Mouse (Mus musculus) embryonic fibroblast, embryonic 13.5 days (primary cell): ENCODE measurements around the gene C2cd4c. TPM values are rescaled to one million over a fixed set of nuclear protein-coding genes. Genes with fewer than 3 reads are reported as not detected.

Experiments used
- H3K27ac ChIP-seq: 2 replicates; pipeline ENCODE4 v1.5.1; 2012; ENCODE audit warnings: low read length, control low read depth, inconsistent platforms; ENCODE audit not compliant: insufficient read depth
- H3K4me1 ChIP-seq: 2 replicates; pipeline ENCODE4 v1.6.1; 2011; ENCODE audit warnings: low read length; ENCODE audit not compliant: control insufficient read depth, insufficient read depth
- H3K4me3 ChIP-seq: 2 replicates; pipeline ENCODE4 v1.5.1; 2011; ENCODE audit warnings: mild to moderate bottlenecking, control low read depth, low read length; ENCODE audit not compliant: insufficient read depth
- CTCF ChIP-seq: IDR thresholded peaks from 2 replicates; pipeline ENCODE4 v1.5.1; 2011; ENCODE audit warnings: mild to moderate bottlenecking, control low read depth, low read length, moderate library complexity, borderline replicate concordance; ENCODE audit not compliant: insufficient read depth
- POLR2A ChIP-seq: IDR thresholded peaks from 2 replicates; pipeline ENCODE4 v1.6.1; 2011; ENCODE audit warnings: low read depth, mild to moderate bottlenecking, control low read depth, low read length, moderate library complexity
- polyA plus RNA-seq: library from polyadenylated mRNA; stranded (reverse); fragments of >200 nt; gene quantifications from 2 replicates; pipeline ENCODE4 v1.2.4, GENCODE M21; 2011; ENCODE audit warnings: low read depth; ENCODE audit not compliant: missing spikeins, insufficient read length

C2cd4c gene
- polyA plus RNA-seq, 1 experiment: 0.19 TPM

- peak; percentile 51; the same call in 1 of the 2 replicates for TF ChIP-seq CTCF
- TF ChIP-seq POLR2A: no peak
- Histone ChIP-seq H3K27ac (no peak overlapping the region), H3K4me3 (no peak overlapping the region), H3K4me1 (no peaks in the 10 kb centered on the region)
Observed at GRCm38 (mm10) chr10:79580811-79581210, 33.0 kb downstream of the C2cd4c start.

- no peaks in the 10 kb centered on the region for H3K4me1 ChIP-seq
- TF ChIP-seq CTCF (no peak), POLR2A (no peak)
- no peak overlapping the region for H3K4me3 ChIP-seq
- H3K27ac ChIP-seq: no peak overlapping the region
Observed at GRCm38 (mm10) chr10:79580356-79580755, 33.5 kb downstream of the C2cd4c start.

GRCm38 (mm10) chr10:79579781-79580180, 34.0 kb downstream of the C2cd4c start:
- Histone ChIP-seq H3K4me1 (no peaks in the 10 kb centered on the region), H3K27ac (no peak overlapping the region), H3K4me3 (no peak overlapping the region)
- no peak for TF ChIP-seq CTCF
- TF ChIP-seq POLR2A: no peak

DNA sequence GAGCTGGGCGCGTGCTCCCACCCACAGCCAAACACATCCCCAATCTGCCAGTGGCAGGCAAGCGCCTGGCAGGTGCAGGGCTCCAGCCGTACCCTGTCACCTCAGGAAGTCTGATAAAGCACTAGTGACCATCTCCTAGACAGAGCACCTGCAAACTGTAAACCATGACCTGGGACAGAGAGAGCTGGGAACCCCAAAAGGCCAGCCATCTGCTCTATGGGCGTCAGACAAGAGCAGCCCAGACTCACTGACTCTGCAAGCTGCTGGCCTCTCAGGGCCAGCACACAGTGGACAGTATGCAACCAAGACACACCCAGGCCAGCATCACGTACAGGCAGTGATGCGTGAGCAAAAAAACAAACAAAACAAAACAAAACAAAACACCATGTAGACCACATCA, 34.9 kb downstream of the C2cd4c start:
- Histone ChIP-seq H3K4me1 (no peaks in the 10 kb centered on the region), H3K4me3 (no peak overlapping the region), H3K27ac (no peak overlapping the region)
- no peak for TF ChIP-seq CTCF
- TF ChIP-seq POLR2A: no peak

DNA sequence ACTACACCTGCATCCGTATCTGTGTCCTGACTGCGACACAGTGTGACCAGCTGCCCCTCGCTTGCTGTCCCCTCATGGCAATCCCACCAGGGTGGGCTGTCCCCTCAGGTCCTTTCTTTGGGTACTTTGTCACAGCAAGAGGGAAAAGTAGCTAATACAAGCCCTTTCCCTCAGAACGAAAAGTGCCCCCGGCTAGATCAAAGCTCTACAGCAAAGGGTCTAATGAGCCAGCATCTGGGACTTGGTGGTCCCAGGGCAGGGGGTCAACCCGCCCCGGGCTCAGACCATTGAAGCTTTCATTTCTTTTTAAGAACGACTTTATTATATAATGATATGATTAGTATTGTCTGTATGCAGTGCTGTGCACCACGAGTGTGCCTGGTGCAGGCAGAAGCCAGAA, 35.5 kb downstream of the C2cd4c start:
- TF ChIP-seq POLR2A (no peak), CTCF (no peak)
- no peak overlapping the region for H3K4me3 ChIP-seq
- no peak overlapping the region for H3K27ac ChIP-seq
- H3K4me1 ChIP-seq: no peaks in the 10 kb centered on the region

- no peak overlapping the region for H3K4me3 ChIP-seq
- TF ChIP-seq POLR2A (no peak), CTCF (no peak)
- no peak overlapping the region for H3K27ac ChIP-seq
- no peaks in the 10 kb centered on the region for H3K4me1 ChIP-seq
Observed at GRCm38 (mm10) chr10:79577376-79577775, 36.4 kb downstream of the C2cd4c start.

DNA sequence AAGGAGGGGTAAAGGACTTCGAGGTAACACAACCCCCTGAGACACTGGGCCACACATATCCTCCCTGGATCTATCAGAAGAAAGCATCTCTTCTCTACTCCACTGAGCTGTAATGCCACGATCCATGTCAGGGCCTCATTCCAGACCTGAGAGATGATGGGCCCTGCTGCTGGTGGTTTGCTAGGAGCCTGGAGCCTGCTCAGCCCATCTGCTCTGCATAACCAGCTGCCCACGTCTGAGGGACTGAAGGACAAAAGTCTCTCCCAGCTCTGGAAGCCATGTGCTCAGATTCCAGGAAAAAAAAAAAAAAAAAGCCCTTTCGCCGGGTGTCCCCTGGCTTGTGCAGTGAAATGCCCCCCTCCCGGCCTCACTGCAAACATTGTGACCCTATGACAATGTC, 38.1 kb downstream of the C2cd4c start:
- no peak overlapping the region for H3K4me3 ChIP-seq
- TF ChIP-seq CTCF: no peak
- TF ChIP-seq POLR2A: no peak
- H3K27ac ChIP-seq: no peak overlapping the region
- H3K4me1 ChIP-seq: no peaks in the 10 kb centered on the region

DNA sequence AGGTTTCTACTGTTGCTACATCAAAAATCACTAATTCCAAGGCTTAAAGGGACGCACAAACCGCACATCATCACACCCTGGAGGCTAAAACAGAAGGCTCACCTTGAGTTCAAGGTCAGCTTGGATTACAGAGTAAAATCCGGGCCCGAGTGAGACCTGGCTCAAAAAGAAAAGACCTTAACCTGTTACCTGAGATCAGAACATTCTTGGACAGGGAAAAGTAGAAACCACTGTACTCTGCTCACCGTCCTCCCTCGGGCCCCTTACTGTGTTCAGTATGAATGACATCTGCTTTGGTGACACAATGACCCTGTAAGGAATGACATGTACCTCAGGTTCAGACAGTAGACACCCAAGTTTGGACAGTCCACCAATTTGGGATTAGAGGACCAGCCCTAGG, 39.0 kb downstream of the C2cd4c start:
- TF ChIP-seq POLR2A (no peak), CTCF (no peak)
- H3K4me3 ChIP-seq: no peak overlapping the region
- no peaks in the 10 kb centered on the region for H3K4me1 ChIP-seq
- no peak overlapping the region for H3K27ac ChIP-seq

- no peak overlapping the region for H3K4me3 ChIP-seq
- no peak overlapping the region for H3K27ac ChIP-seq
- TF ChIP-seq CTCF (no peak), POLR2A (no peak)
- no peaks in the 10 kb centered on the region for H3K4me1 ChIP-seq
Observed at GRCm38 (mm10) chr10:79574350-79574749, 39.5 kb downstream of the C2cd4c start.

DNA sequence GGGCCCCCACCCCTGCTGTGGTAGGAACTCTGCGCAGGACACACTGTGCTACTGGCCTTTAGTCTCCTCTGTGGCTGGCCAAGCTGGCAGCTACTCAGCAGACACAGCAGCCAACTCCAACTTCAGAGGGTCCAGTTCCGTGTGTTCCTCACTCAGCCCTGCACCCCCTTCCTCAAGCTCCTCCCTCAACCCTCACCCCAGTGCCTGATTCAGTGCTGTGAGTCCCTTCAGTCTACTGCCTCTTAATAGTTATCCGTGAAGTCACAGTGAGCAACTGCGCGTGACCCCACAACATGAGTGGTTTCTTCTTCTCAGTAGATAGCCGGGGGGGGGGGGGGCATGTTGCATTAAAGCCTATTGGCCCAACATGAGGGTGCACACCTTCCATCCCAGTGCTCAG, 40.2 kb downstream of the C2cd4c start:
- TF ChIP-seq CTCF (no peak), POLR2A (no peak)
- H3K4me1 ChIP-seq: no peaks in the 10 kb centered on the region
- H3K4me3 ChIP-seq: no peak overlapping the region
- H3K27ac ChIP-seq: no peak overlapping the region

- Histone ChIP-seq H3K4me1 (no peaks in the 10 kb centered on the region), H3K27ac (no peak overlapping the region), H3K4me3 (no peak overlapping the region)
- TF ChIP-seq POLR2A (no peak), CTCF (no peak)
Observed at GRCm38 (mm10) chr10:79571314-79571713, 42.5 kb downstream of the C2cd4c start.
